Mouse (Mus musculus) MEL (cell line): Measurements from ENCODE around the gene Ndc80. TPM values are rescaled to one million over a fixed set of nuclear protein-coding genes. Genes with fewer than 3 reads are reported as not detected.
"Not testable (repeated sequence)": the region's sequence is repeated elsewhere in the genome, so short reads cannot be mapped to it uniquely, and the experiment has no call there.

Source experiments
- DNase-seq: peaks from one replicate; pipeline ENCODE4 v3.0.0; 2011; ENCODE audit warnings: low read depth, low spot score
- H3K27ac ChIP-seq: 2 replicates; pipeline ENCODE4 v1.5.1; 2012; ENCODE audit warnings: low read depth, mild to moderate bottlenecking, control low read depth, low read length, moderate library complexity; ENCODE audit not compliant: control insufficient read depth
- H3K27me3 ChIP-seq, 2 experiments: fragments of 150-350 bp in 1 of 2; sonication (generic) in 1 of 2; 2 replicates each; pipeline ENCODE4 v1.6.1; 2012; ENCODE audit warnings: low read length in 2 of 2, mild to moderate bottlenecking in 2 of 2, improper control_type of control experiment in 1 of 2, moderate library complexity in 1 of 2; ENCODE audit not compliant: insufficient read depth in 2 of 2, control insufficient read depth in 1 of 2
- H3K36me3 ChIP-seq, 2 experiments: 2 replicates each; pipeline ENCODE4 v1.6.1; 2012 to 2014; ENCODE audit warnings: low read length in 2 of 2, improper control_type of control experiment in 1 of 2, inconsistent platforms in 1 of 2, mild to moderate bottlenecking in 1 of 2; ENCODE audit not compliant: insufficient read depth in 2 of 2, control insufficient read depth in 1 of 2
- H3K4me1 ChIP-seq, 2 experiments: fragments of 150-350 bp in 1 of 2; sonication (generic) in 1 of 2; 2 replicates each; pipeline ENCODE4 v1.6.1; 2012; ENCODE audit warnings: low read length in 2 of 2, improper control_type of control experiment in 1 of 2, mild to moderate bottlenecking in 1 of 2; ENCODE audit not compliant: insufficient read depth in 2 of 2, control insufficient read depth in 1 of 2
- H3K4me3 ChIP-seq, 2 experiments: fragments of 150-350 bp in 1 of 2; sonication (generic) in 1 of 2; 2 replicates each; pipeline ENCODE4 v1.5.1; 2012; ENCODE audit warnings: low read depth in 2 of 2, low read length in 2 of 2, mild to moderate bottlenecking in 2 of 2, moderate library complexity in 2 of 2, control low read depth in 1 of 2, improper control_type of control experiment in 1 of 2; ENCODE audit not compliant: control insufficient read depth in 1 of 2, insufficient read depth in 1 of 2
- H3K79me2 ChIP-seq: 2 replicates; pipeline ENCODE4 v1.6.1; 2012; ENCODE audit warnings: mild to moderate bottlenecking, low read length, moderate library complexity; ENCODE audit not compliant: control insufficient read depth, poor library complexity, insufficient read depth
- H3K9ac ChIP-seq: 2 replicates; pipeline ENCODE4 v1.6.1; 2012; ENCODE audit warnings: low read depth, mild to moderate bottlenecking, control low read depth, low read length, moderate library complexity; ENCODE audit not compliant: control insufficient read depth, poor library complexity, severe bottlenecking
- H3K9me3 ChIP-seq: fragments of 150-350 bp; sonication (generic); replicated peaks from 2 replicates; pipeline ENCODE4 v1.6.1; 2012; ENCODE audit warnings: mild to moderate bottlenecking, low read length, improper control_type of control experiment, moderate library complexity; ENCODE audit not compliant: insufficient read depth
- CHD1 ChIP-seq: IDR thresholded peaks from 2 replicates; pipeline ENCODE4 v1.6.1; 2012; ENCODE audit warnings: low read depth, mild to moderate bottlenecking, inconsistent platforms, low read length, improper control_type of control experiment
- ELF1 ChIP-seq: IDR thresholded peaks from 2 replicates; pipeline ENCODE4 v1.6.1; 2014; ENCODE audit warnings: low read depth, mild to moderate bottlenecking, inconsistent platforms, low read length, improper control_type of control experiment, moderate library complexity
- EP300 ChIP-seq, 2 experiments: IDR thresholded peaks; 2 replicates each; pipeline ENCODE4 v1.6.1; 2011; ENCODE audit warnings: improper control_type of control experiment in 2 of 2, low read length in 2 of 2, low read depth in 1 of 2, mild to moderate bottlenecking in 1 of 2
- ETS1 ChIP-seq: IDR thresholded peaks from 2 replicates; pipeline ENCODE4 v1.6.1; 2012; ENCODE audit warnings: low read depth, mild to moderate bottlenecking, inconsistent platforms, low read length, improper control_type of control experiment, moderate library complexity
- GABPA ChIP-seq: IDR thresholded peaks from 2 replicates; pipeline ENCODE4 v1.6.1; 2012; ENCODE audit warnings: low read depth, mild to moderate bottlenecking, inconsistent platforms, low read length, improper control_type of control experiment, moderate library complexity
- MAX ChIP-seq: IDR thresholded peaks from 2 replicates; pipeline ENCODE4 v1.6.1; 2011; ENCODE audit warnings: low read length, improper control_type of control experiment
- MXI1 ChIP-seq: IDR thresholded peaks from 2 replicates; pipeline ENCODE4 v1.6.1; 2011; ENCODE audit warnings: mild to moderate bottlenecking, low read depth, low read length, improper control_type of control experiment
- MYB ChIP-seq: IDR thresholded peaks from 2 replicates; pipeline ENCODE4 v1.6.1; 2011; ENCODE audit warnings: mild to moderate bottlenecking, low read depth, low read length, improper control_type of control experiment
- MYC ChIP-seq: IDR thresholded peaks from 2 replicates; pipeline ENCODE4 v1.6.1; 2011; ENCODE audit warnings: low read depth, mild to moderate bottlenecking, low read length, improper control_type of control experiment, moderate library complexity
- NELFE ChIP-seq: IDR thresholded peaks from 2 replicates; pipeline ENCODE4 v1.6.1; 2011; ENCODE audit warnings: low read depth, low read length, improper control_type of control experiment
- NRF1 ChIP-seq: IDR thresholded peaks from 2 replicates; pipeline ENCODE4 v1.6.1; 2014; ENCODE audit warnings: low read depth, mild to moderate bottlenecking, inconsistent platforms, low read length, improper control_type of control experiment, moderate library complexity; ENCODE audit not compliant: poor library complexity, insufficient read depth, severe bottlenecking
- POLR2AphosphoS5 ChIP-seq: IDR thresholded peaks from 2 replicates; pipeline ENCODE4 v1.6.1; 2012; ENCODE audit warnings: low read depth, borderline replicate concordance, mild to moderate bottlenecking, inconsistent platforms, low read length, moderate library complexity, mixed read lengths
- RAD21 ChIP-seq: IDR thresholded peaks from 2 replicates; pipeline ENCODE4 v1.6.1; 2011; ENCODE audit warnings: mild to moderate bottlenecking, low read depth, low read length, improper control_type of control experiment
- RCOR1 ChIP-seq: IDR thresholded peaks from 2 replicates; pipeline ENCODE4 v1.6.1; 2012; ENCODE audit warnings: low read depth, mild to moderate bottlenecking, inconsistent platforms, low read length, improper control_type of control experiment
- SMC3 ChIP-seq: IDR thresholded peaks from 2 replicates; pipeline ENCODE4 v1.6.1; 2011; ENCODE audit warnings: low read depth, low read length, improper control_type of control experiment
- TBP ChIP-seq: IDR thresholded peaks from 2 replicates; pipeline ENCODE4 v1.8.0; 2011; ENCODE audit warnings: low read depth, low read length, improper control_type of control experiment
- UBTF ChIP-seq: IDR thresholded peaks from 2 replicates; pipeline ENCODE4 v1.6.1; 2012; ENCODE audit warnings: low read depth, mild to moderate bottlenecking, inconsistent platforms, low read length, improper control_type of control experiment, moderate library complexity, borderline replicate concordance; ENCODE audit not compliant: insufficient read depth
- USF2 ChIP-seq, 2 experiments: IDR thresholded peaks; 2 replicates each; pipeline ENCODE4 v1.6.1; 2011 to 2012; ENCODE audit warnings: improper control_type of control experiment in 2 of 2, low read length in 2 of 2, borderline replicate concordance in 1 of 2, inconsistent platforms in 1 of 2, low read depth in 1 of 2, mild to moderate bottlenecking in 1 of 2; ENCODE audit not compliant: insufficient read depth in 1 of 2
- ZMIZ1 ChIP-seq: IDR thresholded peaks from 2 replicates; pipeline ENCODE4 v1.6.1; 2012; ENCODE audit warnings: low read depth, mild to moderate bottlenecking, inconsistent platforms, low read length, improper control_type of control experiment, moderate library complexity
- ZNF384 ChIP-seq: IDR thresholded peaks from 2 replicates; pipeline ENCODE4 v1.6.1; 2012; ENCODE audit warnings: low read depth, mild to moderate bottlenecking, inconsistent platforms, low read length, improper control_type of control experiment
- polyA plus RNA-seq, 2 experiments: library from polyadenylated mRNA; stranded (reverse) in 1 of 2; unstranded in 1 of 2; fragments of >175 nt in 1 of 2; fragments of >200 nt in 1 of 2; gene quantifications; 2 replicates each; pipeline versions ENCODE4 v1.2.1 to v1.2.4; 2012; ENCODE audit warnings: low replicate concordance in 2 of 2, low read depth in 1 of 2; ENCODE audit not compliant: insufficient read length in 2 of 2, insufficient read depth in 1 of 2, missing spikeins in 1 of 2
- total RNA-seq: library from RNA; depleted of rRNA; stranded (reverse); fragments of 300-350 nt; gene quantifications from 2 replicates; pipeline ENCODE4 v1.2.3, GENCODE M21; 2012

Gene Ndc80
- total and polyA plus RNA-seq, 3 experiments = 26.0 to 28.3 TPM; not detected in 1

DNA sequence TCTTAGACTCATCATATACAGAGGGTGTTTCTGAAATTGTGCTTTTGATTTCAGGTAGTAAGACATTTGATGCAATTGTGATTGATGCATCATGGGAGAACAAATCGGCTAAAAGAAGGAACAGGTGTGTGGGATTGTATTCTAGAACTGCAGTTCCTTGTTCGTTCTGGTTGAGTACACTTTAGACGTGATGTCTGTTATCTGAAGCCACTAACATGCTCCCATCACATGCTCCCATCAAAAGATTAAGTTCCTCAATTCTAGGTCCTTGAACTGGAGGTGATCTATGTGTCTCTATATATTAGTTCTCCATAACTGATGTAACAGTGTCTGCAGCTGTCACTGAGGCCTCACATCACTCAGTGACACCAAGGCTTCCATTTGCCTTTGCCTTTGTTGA, 10.5 kb upstream of the Ndc80 start (continued):
- TF ChIP-seq GABPA (no peak), UBTF (no peak), RCOR1 (0 out of 2 replicates have a peak, but pooled peaks have one; percentile 21), POLR2AphosphoS5 (no peak), USF2 (IDR thresholded peaks at IDR 0.05; ENCODE audit: borderline replicate concordance in 1 of 2, insufficient read depth in 1 of 2, low read depth in 1 of 2, low read length in 2 of 2) (no peak), ZNF384 (no peak), MXI1 (peak; percentile 54), CHD1 (no peak), RAD21 (no peak), MAX (no peak), MYC (no peak), ETS1 (peak; percentile 42; the same call in 1 of the 2 replicates), MYB (no peak), ZMIZ1 (no peak), ELF1 (no peak), NELFE (no peak), EP300 (IDR thresholded peaks at IDR 0.05; ENCODE audit: low read depth in 1 of 2, low read length in 2 of 2) (peak; percentile 32 to 33; a peak in 2 of 4 replicates), NRF1 (no peak), SMC3 (no peak)

GRCm38 (mm10) chr17:71535595-71535994, 8.9 kb upstream of the Ndc80 start:
- peak; percentile 80 for TF ChIP-seq TBP
- not testable (repeated sequence) for H3K27me3 ChIP-seq, H3K4me1 ChIP-seq, H3K9ac ChIP-seq, DNase-seq, H3K79me2 ChIP-seq, H3K27ac ChIP-seq, H3K9me3 ChIP-seq, H3K4me3 ChIP-seq, H3K36me3 ChIP-seq
